Mouse (Mus musculus) myocyte (in vitro differentiated cells): ENCODE results near the gene Gyg.

Experiments used
- CEBPB ChIP-seq: IDR thresholded peaks from 2 replicates; pipeline ENCODE4 v1.6.1; 2011; ENCODE audit warnings: mild to moderate bottlenecking, moderate library complexity; ENCODE audit not compliant: poor library complexity, insufficient read depth, severe bottlenecking
- E2F4 ChIP-seq: IDR thresholded peaks from one replicate; pipeline ENCODE4 v1.6.1; 2011; ENCODE audit warnings: mild to moderate bottlenecking, control low read depth, moderate library complexity; ENCODE audit not compliant: insufficient read depth
- MAX ChIP-seq: IDR thresholded peaks from one replicate; pipeline ENCODE4 v1.6.1; 2011; ENCODE audit warnings: low read depth, mild to moderate bottlenecking, control low read depth
- MYOD1 ChIP-seq, 3 experiments: IDR thresholded peaks; one replicate each; pipeline ENCODE4 v1.6.1; 2011; ENCODE audit warnings: control low read depth in 2 of 3, low read depth in 2 of 3, mild to moderate bottlenecking in 2 of 3, moderate library complexity in 1 of 3; ENCODE audit not compliant: insufficient read length in 2 of 3, control insufficient read depth in 1 of 3
- MYOG ChIP-seq, 3 experiments: IDR thresholded peaks; one replicate each; pipeline ENCODE4 v1.6.1; 2011; ENCODE audit warnings: control low read depth in 2 of 3, low read depth in 2 of 3, mild to moderate bottlenecking in 2 of 3; ENCODE audit not compliant: insufficient read length in 2 of 3, control insufficient read depth in 1 of 3, insufficient read depth in 1 of 3
- POLR2A ChIP-seq: IDR thresholded peaks from one replicate; pipeline ENCODE4 v1.6.1; 2011; ENCODE audit warnings: low read depth, mild to moderate bottlenecking, control low read depth, moderate library complexity; ENCODE audit not compliant: insufficient read length
- POLR2AphosphoS2 ChIP-seq: IDR thresholded peaks from one replicate; pipeline ENCODE4 v1.6.1; 2011; ENCODE audit warnings: low read depth, control low read depth; ENCODE audit not compliant: insufficient read length
- REST ChIP-seq: IDR thresholded peaks from one replicate; pipeline ENCODE4 v1.6.1; 2011; ENCODE audit warnings: mild to moderate bottlenecking, control low read depth, moderate library complexity; ENCODE audit not compliant: insufficient read depth, insufficient read length
- SRF ChIP-seq: IDR thresholded peaks from one replicate; pipeline ENCODE4 v1.6.1; 2011; ENCODE audit warnings: low read depth; ENCODE audit not compliant: control insufficient read depth, insufficient read length
- TCF12 ChIP-seq: IDR thresholded peaks from one replicate; pipeline ENCODE4 v1.6.1; 2011; ENCODE audit warnings: mild to moderate bottlenecking, control low read depth; ENCODE audit not compliant: poor library complexity, insufficient read depth, severe bottlenecking
- USF1 ChIP-seq: IDR thresholded peaks from one replicate; pipeline ENCODE4 v1.6.1; 2011; ENCODE audit warnings: low read depth, mild to moderate bottlenecking, control low read depth, moderate library complexity

GRCm38 (mm10) chr3:20141679-20142078 is 13.4 kb downstream of the Gyg start:
- TF ChIP-seq TCF12 (no peak), POLR2A (no peak), USF1 (no peak), MYOD1 (IDR thresholded peaks at IDR 0.05; ENCODE audit: control insufficient read depth in 1 of 3, insufficient read length in 2 of 3, low read depth in 2 of 3) (no peak), POLR2AphosphoS2 (no peak), MAX (no peak), SRF (no peak), E2F4 (no peak), MYOG (IDR thresholded peaks at IDR 0.05; ENCODE audit: control insufficient read depth in 1 of 3, insufficient read depth in 1 of 3, insufficient read length in 2 of 3, low read depth in 2 of 3) (no peak), REST (no peak), CEBPB (no peak)
